Mouse (Mus musculus): ENCODE data around the gene Gbe1.

The Gbe1 gene

DNA sequence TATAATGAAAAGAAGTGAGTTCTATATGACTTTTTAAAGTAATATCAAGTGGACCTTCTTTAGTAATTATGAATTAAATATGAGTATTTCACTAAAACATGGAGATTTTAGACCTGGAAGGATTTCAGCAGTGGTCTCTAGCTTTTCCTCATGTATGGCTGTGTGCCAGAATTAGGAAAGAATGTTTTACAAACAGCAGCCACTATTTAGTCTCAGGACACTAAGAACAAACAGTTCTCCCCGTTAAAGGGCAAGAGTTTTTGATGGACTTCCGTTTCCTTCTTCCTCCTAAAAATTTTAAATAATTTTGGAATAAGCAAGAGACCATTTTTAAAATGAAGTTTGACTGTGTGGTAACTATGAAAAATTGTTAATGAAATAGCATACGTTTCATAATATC lies 38.8 kb downstream of the Gbe1 start:
- in situ Hi-C loops (cut with MseI, MboI): no loop called here

DNA sequence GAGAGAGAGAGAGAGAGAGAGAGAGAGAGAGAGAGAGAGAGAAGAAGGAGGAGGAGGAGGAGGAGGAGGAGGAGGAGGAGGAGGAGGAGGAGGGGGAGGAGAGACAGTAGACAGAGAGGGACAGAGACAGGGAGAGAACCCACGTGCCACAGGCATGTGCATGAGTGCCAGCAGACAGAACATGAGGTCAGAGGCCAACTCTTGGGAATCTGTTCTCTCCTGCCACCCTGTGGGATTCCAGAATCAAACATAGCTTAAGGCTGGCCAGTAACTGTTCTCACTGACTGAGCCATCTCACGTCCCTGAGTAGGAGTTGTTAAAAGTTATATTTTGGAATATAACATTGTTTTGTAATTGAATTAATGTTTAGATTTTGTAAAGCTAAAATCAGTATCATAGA lies 39.3 kb downstream of the Gbe1 start:
- in situ Hi-C loops (cut with MseI, MboI): no loop called here

DNA sequence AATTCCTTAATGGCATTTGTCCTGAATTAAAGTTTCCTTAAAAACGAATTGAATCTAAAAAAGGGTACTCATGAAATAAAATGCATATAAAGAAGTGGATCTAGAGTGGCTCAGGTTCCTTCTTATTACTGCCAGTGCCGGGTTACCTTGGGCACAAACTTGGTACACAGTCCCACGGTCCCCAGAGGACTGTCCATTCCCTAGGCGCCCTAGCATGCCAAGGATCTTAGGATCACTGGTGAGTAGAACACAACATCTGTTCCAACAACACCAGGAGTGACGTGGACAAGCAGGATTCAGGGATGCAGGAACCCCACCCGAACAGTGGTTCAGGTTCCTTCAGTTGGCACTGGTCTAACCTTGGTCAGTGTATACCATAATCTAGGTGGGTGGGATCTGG lies 44.6 kb downstream of the Gbe1 start:
- in situ Hi-C loops (cut with MseI, MboI): no loop called here

DNA sequence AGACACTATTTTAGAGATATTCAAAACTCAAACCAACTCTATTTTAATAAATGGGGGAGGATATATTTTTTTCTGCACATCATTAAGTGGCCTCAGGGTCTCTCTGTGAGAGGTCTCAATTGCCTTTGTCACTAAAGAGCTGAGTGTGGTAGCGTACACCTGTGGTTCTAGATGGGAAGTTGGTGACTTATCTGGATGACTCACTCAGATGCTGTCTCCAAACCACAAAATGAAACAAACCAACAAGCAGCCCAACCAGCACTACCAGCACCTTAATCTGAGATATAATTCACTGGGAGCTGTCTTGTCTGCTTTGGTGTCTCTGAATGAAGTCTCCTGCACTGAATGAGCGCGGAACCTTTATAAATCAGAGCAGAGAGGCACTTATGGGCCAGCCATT lies 51.5 kb downstream of the Gbe1 start:
- in situ Hi-C loops (cut with MseI, MboI): no loop called here

DNA sequence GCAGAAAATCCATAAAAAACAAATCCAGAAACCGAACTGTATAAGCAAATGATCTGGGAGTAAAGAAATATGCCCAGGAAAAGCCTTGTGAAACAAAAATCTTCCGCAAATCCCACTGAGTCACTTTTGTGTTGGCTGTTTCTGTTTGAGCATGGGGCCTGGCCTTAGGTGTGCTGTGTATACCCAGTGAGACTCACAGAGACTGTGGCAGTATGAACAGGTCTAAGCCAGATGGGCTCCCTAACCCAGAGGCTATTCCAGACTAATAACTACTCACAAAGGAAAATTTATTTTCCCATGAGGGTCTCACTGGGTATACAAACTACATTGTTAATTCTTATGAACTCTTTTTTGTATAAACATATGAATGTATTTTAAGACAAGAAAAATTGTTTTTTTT lies 67.3 kb downstream of the Gbe1 start:
- in situ Hi-C loops (cut with MseI, MboI): no loop called here

DNA sequence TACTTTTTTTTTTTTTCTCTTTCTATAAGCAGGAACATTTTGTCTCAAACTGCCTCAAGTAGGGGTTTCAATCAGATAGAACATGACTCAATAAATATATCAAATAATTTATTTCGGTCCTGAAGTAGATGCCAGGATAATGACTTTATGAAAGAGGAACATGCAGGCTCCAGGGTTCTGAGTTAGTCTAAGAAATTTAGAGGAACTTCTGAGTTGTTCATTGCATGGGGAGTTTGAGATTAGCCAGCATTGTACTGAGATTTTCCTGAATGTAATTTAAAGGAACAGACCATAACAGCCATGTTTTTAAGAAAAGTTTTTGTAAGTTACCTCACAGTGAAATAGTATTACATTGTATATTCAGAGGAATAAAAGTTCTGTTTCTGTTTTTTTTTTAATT lies 71.7 kb downstream of the Gbe1 start:
- in situ Hi-C loops (cut with MseI, MboI): no loop called here

DNA sequence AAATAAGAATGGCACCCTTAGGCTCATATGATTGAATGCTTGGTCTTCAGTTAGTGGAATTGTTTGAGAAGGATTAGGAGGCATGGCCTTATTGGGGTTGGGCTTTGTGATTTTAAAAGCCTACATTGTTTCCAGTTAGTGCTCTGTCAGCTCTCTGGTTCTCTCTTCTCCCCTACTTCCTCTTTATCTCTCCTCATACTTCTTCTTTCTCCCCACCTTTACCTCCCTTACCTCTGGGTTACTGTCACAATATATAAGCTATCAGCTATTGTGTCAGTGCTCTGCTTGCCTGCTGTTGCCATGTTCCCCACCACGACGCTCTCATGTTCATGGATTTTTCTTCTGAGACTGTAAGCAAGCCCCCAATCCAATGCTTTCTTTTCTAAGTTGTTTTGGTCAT lies 73.6 kb downstream of the Gbe1 start:
- in situ Hi-C loops (cut with MseI, MboI): no loop called here

DNA sequence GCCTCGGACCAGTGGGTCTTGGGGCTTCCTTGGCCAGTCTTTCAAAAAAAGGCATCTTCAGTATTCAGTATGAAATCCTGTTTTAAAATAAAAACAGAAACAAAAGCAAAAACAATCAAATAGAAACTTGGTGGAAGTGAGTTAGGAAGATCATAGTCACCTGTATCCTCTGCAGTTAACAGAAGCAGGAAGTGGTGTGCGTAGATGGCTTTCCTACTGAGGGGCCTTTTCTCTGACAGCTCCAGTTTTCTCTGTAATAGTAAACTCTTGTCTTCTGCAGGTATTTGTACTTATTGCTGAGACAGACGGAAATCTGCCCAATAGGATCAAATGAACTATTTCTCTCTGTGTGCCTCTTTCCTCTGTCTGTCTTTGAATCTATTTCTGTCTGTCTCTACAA lies 81.5 kb downstream of the Gbe1 start:
- in situ Hi-C loops (cut with MseI, MboI): no loop called here

DNA sequence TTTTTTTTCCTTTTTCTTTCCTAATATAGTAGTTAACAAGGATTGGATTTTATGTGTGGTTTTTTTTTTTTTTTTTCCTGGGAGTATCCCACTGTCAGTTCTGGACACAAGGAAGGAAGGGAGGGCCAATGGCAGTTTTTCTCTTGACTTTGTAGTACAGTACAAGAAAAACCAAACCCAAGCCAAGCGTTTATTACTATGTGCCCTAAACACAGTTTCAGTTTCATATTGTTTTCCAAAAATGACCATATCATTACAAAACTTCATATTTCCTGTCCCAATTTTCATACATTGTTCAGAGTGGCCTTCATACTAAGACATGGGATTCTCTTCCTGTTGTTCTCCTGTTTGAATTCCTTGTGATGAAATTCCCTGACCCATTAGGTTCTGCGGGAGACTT lies 94.0 kb downstream of the Gbe1 start:
- in situ Hi-C loops (cut with MseI, MboI): no loop called here

DNA sequence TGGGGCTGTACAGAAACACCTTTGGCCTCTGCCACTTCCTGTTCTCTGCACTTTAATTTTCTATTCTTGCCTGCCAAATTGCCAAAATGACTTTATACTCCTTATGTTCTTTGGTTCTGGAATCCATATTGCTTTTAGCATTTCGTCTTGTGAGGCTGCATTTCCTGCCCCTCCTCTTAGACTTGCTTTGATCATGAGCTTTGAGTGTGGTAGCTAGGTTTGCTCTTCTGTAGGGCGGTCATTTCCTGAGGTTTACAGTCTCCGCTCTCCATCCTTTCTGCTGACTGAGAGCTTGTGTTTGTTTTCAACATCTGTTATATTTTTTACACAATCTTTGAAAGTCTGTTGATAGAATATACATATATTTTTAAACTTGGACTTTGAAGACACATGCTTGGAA lies 107.3 kb downstream of the Gbe1 start:
- in situ Hi-C loops (cut with MseI, MboI): no loop called here

DNA sequence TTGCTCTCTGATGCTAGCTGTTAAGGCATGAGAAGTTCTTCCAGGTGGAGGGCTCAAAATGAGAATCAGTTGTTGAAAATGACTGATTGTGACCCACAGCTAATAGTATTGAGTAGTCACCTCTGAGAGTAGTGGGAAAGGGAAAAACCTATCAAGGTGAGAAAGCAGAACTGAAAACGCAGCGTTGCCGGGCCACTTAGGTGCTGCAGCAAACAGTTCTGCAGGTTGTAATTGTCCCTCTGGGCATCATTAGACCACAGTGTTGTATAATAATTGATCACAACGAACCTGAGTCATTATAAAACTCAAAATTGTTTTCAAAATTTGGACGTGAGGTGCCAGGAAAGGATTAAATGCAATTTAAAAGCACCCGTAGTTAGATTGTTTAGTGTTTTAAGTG lies 135.8 kb downstream of the Gbe1 start:
- in situ Hi-C loops (cut with MseI, MboI): no loop called here

DNA sequence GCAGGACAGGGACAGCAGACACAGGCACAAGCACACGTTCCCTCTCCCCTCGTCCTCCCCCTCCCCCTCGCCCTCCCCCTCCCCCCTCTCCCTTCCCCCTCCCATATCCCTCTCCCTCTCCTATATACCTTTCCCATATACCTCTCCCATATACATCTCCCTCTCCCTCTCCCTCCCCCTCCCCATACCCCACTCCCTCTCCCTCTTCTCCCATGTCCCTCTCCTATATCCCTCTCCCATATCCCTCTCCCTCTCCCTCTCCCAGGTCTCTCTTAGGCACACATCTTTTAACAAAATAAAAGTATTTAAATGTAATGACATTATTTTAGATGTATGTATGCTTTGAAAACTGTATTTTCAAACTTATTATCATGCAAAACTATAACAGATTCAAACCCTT lies 161.8 kb downstream of the Gbe1 start:
- in situ Hi-C loops (cut with MseI, MboI): no loop called here

DNA sequence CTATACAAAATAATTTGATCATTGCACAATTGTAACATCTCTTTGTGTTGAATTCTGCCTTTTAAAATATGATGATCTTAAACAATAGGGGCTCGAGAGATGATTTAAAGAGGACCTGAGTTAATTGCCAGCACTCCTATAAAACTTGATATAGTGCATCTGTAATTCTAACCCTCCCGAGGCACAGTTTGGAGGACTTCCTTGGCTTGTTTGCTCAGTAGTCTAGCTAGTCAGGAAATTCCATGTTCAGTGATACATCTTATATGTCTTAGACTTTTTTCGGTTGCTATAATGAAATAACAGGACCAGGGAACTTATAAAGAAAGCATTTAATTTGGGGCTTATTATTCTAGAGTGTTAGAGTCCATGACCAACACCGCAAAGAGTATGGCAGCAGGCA lies 162.4 kb downstream of the Gbe1 start:
- in situ Hi-C loops (cut with MseI, MboI): no loop called here

DNA sequence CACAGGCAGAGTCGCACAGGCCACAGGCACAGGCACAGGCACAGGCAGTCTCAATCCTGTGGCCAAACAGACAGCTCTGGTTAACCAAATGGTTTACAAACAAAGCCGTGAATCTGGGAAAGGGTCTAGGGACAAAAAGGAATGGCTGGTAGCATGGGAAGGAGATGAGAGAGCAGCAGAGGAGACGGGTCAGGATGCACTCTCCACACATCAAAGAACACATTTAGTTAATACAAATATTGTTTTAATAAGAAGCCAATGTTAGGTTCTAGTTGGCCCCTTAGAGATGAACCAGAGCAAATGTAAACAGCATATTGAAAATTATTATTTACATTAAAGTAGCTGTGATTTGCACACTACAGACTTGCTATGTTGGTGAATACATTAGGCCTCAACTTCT lies 166.7 kb downstream of the Gbe1 start:
- in situ Hi-C loops (cut with MseI, MboI): no loop called here

DNA sequence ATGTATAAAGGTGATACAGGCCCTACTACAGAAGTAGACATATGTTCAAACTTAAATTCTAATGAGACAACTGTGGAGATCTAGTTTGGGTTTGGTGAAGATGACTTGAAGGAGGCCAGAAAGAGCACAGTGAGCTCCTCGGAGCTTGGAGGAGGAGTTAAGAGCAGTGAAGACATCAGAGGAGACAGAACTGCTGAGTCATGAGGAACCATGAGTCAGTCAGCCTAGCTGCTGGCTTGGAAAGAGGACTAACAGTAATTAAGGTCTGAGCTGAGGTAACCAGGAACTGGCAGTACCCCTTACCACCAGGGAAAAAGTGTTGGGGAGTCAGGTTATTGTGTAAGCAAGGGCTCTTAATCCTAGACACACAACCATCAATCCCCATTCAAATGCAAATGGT lies 192.7 kb downstream of the Gbe1 start:
- in situ Hi-C loops (cut with MseI, MboI): no loop called here

DNA sequence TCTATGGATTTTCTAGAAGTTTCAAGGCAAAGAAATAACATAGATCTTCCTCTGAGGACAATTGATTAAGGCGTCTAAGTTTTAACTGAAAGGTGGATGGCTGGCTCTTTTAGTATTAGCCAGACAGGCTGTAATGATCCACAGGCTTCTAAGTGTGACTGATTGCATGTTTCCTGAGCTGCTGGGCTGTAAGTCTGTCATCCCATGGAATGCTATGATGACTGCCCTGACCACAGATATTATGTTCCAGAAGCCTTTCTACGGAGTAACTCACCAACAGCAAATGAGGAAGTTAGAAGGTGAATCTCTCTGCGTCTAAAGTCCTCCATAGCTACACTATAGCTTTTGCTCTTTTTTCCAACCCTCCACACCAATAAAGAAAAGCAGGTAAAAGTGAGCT lies 197.2 kb downstream of the Gbe1 start:
- in situ Hi-C loops (cut with MseI, MboI): no loop called here

DNA sequence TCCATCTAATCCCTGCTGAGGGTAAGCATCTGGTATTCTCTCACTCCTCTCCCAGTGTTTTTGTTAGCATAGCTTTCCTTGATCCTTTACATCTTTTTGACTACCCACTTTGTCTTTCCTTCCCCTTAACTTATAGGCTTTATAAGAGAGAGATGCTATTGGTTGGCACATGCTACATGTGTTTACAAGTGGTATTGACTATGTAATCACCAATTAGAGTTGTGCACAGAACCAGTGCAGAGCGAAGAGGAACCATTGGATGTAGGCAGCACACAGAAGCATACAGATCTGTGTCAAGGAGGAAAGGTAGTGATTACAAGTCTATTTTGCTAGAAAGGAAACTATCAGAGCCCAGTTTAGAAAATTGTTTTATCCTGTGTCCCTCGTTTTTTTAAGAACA lies 209.1 kb downstream of the Gbe1 start:
- in situ Hi-C loops (cut with MseI, MboI): no loop called here

DNA sequence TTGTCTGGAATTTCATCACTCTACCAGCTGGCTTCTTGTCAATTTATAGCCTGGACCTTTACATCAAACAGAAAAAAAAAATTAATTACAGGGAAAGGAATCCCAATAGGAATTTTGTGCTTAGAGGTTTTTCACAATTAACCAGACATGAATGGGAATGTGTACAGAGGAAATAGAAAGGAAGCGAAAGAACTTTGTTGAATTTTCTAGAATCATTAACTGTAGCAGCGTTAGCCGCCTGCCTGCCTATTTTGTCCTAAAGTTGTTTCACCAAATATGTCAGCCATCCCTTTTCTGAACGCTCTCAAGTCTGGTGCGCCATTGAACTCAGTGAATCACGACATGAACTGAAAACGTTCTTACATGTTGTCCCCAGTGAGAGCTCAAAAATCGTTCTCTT lies 209.8 kb downstream of the Gbe1 start:
- in situ Hi-C loops (cut with MseI, MboI): no loop called here

DNA sequence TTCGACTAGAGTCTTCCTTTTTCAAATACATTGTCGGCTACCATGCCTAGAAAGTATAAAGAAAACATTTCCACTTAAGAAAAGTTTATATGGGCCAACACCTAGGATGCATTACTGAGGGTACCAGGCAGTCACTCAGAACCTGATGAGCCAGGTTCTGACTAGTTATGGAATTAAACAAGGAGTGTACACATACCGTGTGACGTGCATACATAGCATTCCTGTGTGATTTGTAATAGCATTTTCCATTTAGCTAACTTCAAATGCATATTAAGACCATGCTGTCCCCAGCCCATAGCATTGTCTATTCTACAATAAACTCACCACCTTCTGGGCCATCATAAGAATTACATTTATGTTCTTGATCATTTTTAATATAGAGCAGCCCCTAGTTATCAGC lies 210.5 kb downstream of the Gbe1 start:
- in situ Hi-C loops (cut with MseI, MboI): no loop called here

DNA sequence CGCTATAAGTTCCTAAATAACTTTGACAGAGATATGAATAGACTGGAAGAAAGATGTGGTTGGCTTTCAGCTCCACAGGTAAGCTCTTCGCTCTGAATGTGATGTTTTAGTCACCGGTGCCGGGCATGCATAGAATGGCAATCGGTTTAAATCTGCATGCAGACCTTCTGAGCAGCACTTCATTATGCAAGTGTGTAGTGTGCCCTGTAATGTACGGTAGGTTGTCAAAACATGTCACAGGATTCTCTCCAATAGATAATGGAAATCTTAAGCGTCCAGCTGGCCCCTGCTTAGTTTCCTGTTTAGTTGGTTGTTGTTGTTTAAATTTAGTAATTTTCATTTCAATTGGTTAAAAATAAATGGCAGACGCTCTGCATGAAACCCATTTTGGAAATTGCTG lies 213.5 kb downstream of the Gbe1 start:
- in situ Hi-C loops (cut with MseI, MboI): no loop called here

DNA sequence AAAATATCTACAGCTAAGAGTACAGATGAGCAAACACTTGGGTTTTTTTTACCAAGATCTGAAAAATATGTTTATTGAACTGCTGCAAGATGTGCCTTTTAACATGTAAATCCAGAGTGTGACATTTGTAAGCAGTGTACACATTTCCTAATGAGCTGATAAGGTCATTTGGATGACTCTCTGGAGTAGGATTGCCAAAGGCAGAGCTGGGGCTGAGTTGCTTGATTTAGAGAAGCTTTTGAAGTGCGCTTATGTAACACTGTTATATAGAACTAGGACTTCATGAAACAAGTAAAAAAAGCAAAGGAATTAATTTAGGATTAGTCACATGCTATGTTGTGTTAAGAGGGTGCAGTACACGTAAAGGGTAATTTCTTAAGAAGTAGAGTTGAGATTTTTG lies 221.5 kb downstream of the Gbe1 start:
- in situ Hi-C loops (cut with MseI, MboI): no loop called here

DNA sequence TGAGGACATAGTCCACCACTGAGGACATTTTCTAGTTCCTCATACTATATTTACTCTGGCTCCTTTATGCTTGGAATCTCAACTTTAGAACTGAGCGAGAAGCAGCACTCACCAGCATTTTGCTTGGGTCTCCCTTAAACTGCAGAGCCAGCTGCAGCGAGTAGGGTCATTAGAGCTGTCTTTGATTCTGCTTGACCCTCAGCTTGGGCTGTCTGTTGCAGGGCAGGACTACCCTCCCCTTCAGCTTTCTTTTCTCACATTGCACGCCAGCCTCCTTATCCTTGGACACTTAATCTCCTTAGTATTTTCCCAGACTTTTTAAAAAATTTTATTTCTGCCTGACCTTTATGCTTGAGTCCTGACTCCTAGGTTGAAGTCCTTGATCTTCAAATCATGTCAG lies 237.1 kb downstream of the Gbe1 start:
- in situ Hi-C loops (cut with MseI, MboI): loop anchor here in 1 of 2 experiments (25.0 kb wide), 1 partner anchor 239 kb away; the partner anchor contains the start of gene Gbe1

DNA sequence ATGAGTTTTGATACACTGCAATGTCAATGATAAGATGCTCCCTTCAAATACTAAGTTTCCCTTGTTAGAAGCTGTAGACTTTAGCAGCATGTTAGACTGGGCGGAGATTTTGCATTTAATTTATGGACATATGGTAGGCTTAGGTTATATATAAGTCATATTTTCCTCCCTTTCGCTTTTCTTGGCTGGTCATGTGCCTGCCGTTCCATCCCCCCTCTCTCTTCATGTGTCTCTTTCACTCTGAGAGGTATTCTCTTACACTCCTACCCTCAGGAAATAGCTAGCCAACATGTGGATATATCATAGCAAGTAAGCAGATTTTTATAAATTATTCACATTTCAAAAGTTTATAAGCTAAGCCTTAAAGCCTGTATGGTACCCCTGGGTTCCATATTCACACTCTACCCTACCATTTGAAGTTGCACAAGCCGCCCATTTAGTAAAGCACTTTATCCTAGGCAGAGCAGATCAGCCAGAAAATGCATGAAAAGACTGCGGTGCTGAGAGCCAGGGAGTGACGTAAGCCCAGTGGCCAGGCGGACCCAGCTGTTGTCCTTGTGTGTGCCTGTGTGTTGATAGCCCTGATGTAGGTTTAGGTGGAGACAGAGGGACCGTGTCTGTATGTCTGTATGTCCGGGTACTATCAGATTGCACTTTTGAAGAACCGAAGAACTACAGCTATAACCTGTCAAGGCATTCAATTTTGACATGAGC lies 248.0 kb downstream of the Gbe1 start:
- in situ Hi-C loops (cut with MseI, MboI): loop anchor here in 1 of 2 experiments (25.0 kb wide), 1 partner anchor 249 kb away; the partner anchor contains the start of gene Gbe1

DNA sequence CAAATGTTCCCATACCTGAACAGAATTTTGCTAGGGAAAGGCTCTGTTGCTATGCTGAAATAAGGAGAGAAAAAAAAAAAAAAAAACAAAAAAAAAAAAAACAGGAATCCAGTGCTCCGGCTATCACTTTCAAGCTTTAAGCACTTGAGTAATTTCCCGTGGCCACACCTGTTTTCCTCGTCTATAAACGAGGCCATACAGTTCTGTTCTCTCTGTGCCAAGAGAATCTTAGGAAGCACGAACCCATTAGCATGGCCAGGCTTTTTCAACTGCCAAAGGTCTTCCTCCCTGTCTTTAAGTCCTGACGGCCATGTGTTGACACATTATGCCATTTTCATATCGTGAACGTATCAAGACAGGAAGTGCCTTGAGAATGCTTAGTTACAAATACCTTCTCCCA lies 248.8 kb downstream of the Gbe1 start:
- in situ Hi-C loops (cut with MseI, MboI): loop anchor here in 1 of 2 experiments (25.0 kb wide), 1 partner anchor 250 kb away; the partner anchor contains the start of gene Gbe1

Measured in mouse trophoblast stem cell (cell line).